8 mouse cellular contexts compared by ENCODE assay signal in genomic region chr10:81190912-81191321, GRCm38 (mm10). TPM values are rescaled to one million over a fixed set of nuclear protein-coding genes. Genes with fewer than 3 reads are reported as not detected.
DNase-seq lines count a peak whose midpoint lies in the region; ATAC-seq and TF ChIP-seq lines count a peak whose summit lies in the region.
"Had no signal": no experiment of that assay in that cellular context is flagged by ENCODE, and none has a peak within 500 bp of the region (broad histone marks: within the 10 kb centered on the region; RNA-seq: fewer than 3 reads in every experiment).

No protein-coding gene starts in this region.

- peak; percentile 51 for TF ChIP-seq CTCF in liver, postnatal 0 days (IDR thresholded peaks at IDR 0.05; ENCODE audit: low read depth)

- H3K9me3 ChIP-seq in embryonic facial prominence, embryonic 15.5 days (replicated peaks), result no peaks in the 10 kb centered on the region
- H3K9me3 ChIP-seq in liver, postnatal 0 days (ENCODE audit: low read length), result no peaks in the 10 kb centered on the region

- no peak overlapping the region for H3K4me3 ChIP-seq in embryonic facial prominence, embryonic 15.5 days (replicated peaks)
- H3K4me3 ChIP-seq in liver, postnatal 0 days (ENCODE audit: low read depth, low read length), result no peak overlapping the region

- H3K4me1 ChIP-seq in embryonic facial prominence, embryonic 15.5 days, result peaks cover 35% of the 10 kb centered on the region
- H3K4me1 ChIP-seq in liver, postnatal 0 days (ENCODE audit: insufficient read depth), result peaks cover 34% of the 10 kb centered on the region

- no peak overlapping the region for H3K9ac ChIP-seq in embryonic facial prominence, embryonic 15.5 days
- H3K9ac ChIP-seq in liver, postnatal 0 days (replicated peaks), result no peak overlapping the region

- H3K36me3 ChIP-seq in embryonic facial prominence, embryonic 15.5 days, result peaks cover 40% of the 10 kb centered on the region
- H3K36me3 ChIP-seq in liver, postnatal 0 days (replicated peaks; ENCODE audit: insufficient read depth, low read length), result peaks cover 12% of the 10 kb centered on the region; the same call in 1 of the 2 replicates

- no peak overlapping the region for H3K4me2 ChIP-seq in embryonic facial prominence, embryonic 15.5 days (replicated peaks)
- no peak overlapping the region for H3K4me2 ChIP-seq in liver, postnatal 0 days (ENCODE audit: low read depth, low read length)

- H3K27ac ChIP-seq in embryonic facial prominence, embryonic 15.5 days (replicated peaks), result peak overlapping the region; percentile 88; the same call in 1 of the 2 replicates
- peak overlapping the region; percentile 89; the same call in 1 of the 2 replicates for H3K27ac ChIP-seq in liver, postnatal 0 days (ENCODE audit: low read depth)

- peaks cover 27% of the 10 kb centered on the region for H3K27me3 ChIP-seq in embryonic facial prominence, embryonic 15.5 days
- H3K27me3 ChIP-seq in liver, postnatal 0 days (ENCODE audit: insufficient read depth, low read length), result peaks cover 21% of the 10 kb centered on the region; the same call in 1 of the 2 replicates

- no peak for ATAC-seq in embryonic facial prominence, embryonic 15.5 days (ENCODE audit: insufficient number of reproducible peaks, low FRiP score, low TSS enrichment, low read depth)
- ATAC-seq in liver, postnatal 0 days, result no peak

- WGBS in embryonic facial prominence, embryonic 15.5 days, result 65% methylated on average over 6 of the region's 6 CpGs
- WGBS in liver, postnatal 0 days (ENCODE audit: insufficient replicate concordance), result 48% methylated on average over 6 of the region's 6 CpGs

- TF ChIP-seq EP300 in liver, postnatal 0 days (IDR thresholded peaks at IDR 0.05; ENCODE audit: low read depth), result no peak

- peak; percentile 17 for DNase-seq in kidney, adult 18-20 months
- no peak for DNase-seq in kidney, postnatal 14 days
- peak; percentile 66 for DNase-seq in ZHBTc4 (ENCODE audit: low read depth, low spot score)
- peak; percentile 37 for DNase-seq in liver, postnatal 0 days
- no peak for DNase-seq in ovary, postnatal 10 days (ENCODE audit: low spot score)
- DNase-seq in frontal cortex, postnatal 10 days (ENCODE audit: low spot score in 2 of 2), result no peak
- DNase-seq: adrenal gland, postnatal 14 days had no signal

RNA-seq across cellular contexts. Expression of gene 4930442H23Rik, which starts 7.3 kb away (rescaled TPM):
- 0.13 and 0.21 TPM in 2 replicates for polyA plus RNA-seq in embryonic facial prominence, embryonic 15.5 days (2015; fragmentation: Nextera tagmentation; extraction: Ambion mirVana)
- not detected in 2 replicates for polyA plus RNA-seq in liver, postnatal 0 days (2015; fragmentation: Nextera tagmentation; extraction: Ambion mirVana)

RNA-seq across cellular contexts. Expression of gene Dapk3, which starts 8.1 kb away (rescaled TPM):
- 65.4 and 67.7 TPM in 2 replicates for polyA plus RNA-seq in embryonic facial prominence, embryonic 15.5 days (2015; fragmentation: Nextera tagmentation; extraction: Ambion mirVana)
- 15.3 and 17.2 TPM in 2 replicates for polyA plus RNA-seq in liver, postnatal 0 days (2015; fragmentation: Nextera tagmentation; extraction: Ambion mirVana)

RNA-seq across cellular contexts. Expression of gene Nmrk2, which starts 10.9 kb away (rescaled TPM):
- polyA plus RNA-seq in embryonic facial prominence, embryonic 15.5 days (2015; fragmentation: Nextera tagmentation; extraction: Ambion mirVana), result 0.36 and 0.54 TPM in 2 replicates
- polyA plus RNA-seq in liver, postnatal 0 days (2015; fragmentation: Nextera tagmentation; extraction: Ambion mirVana), result not detected in 2 replicates

RNA-seq across cellular contexts. Expression of gene Eef2, which starts 14.5 kb away (rescaled TPM):
- 654 and 688 TPM in 2 replicates for polyA plus RNA-seq in embryonic facial prominence, embryonic 15.5 days (2015; fragmentation: Nextera tagmentation; extraction: Ambion mirVana)
- polyA plus RNA-seq in liver, postnatal 0 days (2015; fragmentation: Nextera tagmentation; extraction: Ambion mirVana), result 310 and 313 TPM in 2 replicates

RNA-seq across cellular contexts. Expression of gene Pias4, which starts 23.2 kb away (rescaled TPM):
- 52.0 and 52.7 TPM in 2 replicates for polyA plus RNA-seq in embryonic facial prominence, embryonic 15.5 days (2015; fragmentation: Nextera tagmentation; extraction: Ambion mirVana)
- polyA plus RNA-seq in liver, postnatal 0 days (2015; fragmentation: Nextera tagmentation; extraction: Ambion mirVana), result 14.6 and 16.1 TPM in 2 replicates

Comparison
In these comparisons a context has a peak if more than half of its experiments do, and no peak if none do; other contexts are left out.
1. DNase-seq: peak in kidney, adult 18-20 months (single experiment), ZHBTc4 (single experiment) and liver, postnatal 0 days (single experiment); none in kidney, postnatal 14 days (single experiment), ovary, postnatal 10 days (single experiment) and frontal cortex, postnatal 10 days (0 of 2).